Mouse (Mus musculus) left cerebral cortex, postnatal 4 days (tissue): Measurements from ENCODE around the gene Anpep. TPM values are rescaled to one million over a fixed set of nuclear protein-coding genes. Genes with fewer than 3 reads are reported as not detected.
"Not testable (repeated sequence)": the region's sequence is repeated elsewhere in the genome, so short reads cannot be mapped to it uniquely, and the experiment has no call there.

Source experiments
- DNase-seq: peaks from one replicate; pipeline ENCODE4 v3.0.0-alpha.2; 2022
- intact Hi-C: fragments of 180-260 bp; cut with DNase I; formaldehyde crosslinking; loops from one replicate; pipeline ENCODE4 v1.15.1; 2025
- total RNA-seq, 2 experiments: library from RNA; stranded (reverse); gene quantifications; 2 replicates each; pipeline ENCODE4 v1.2.3; 2021

Anpep gene
- total RNA-seq, 2 experiments from 2014 or later: 7.4 to 8.4 TPM

DNA sequence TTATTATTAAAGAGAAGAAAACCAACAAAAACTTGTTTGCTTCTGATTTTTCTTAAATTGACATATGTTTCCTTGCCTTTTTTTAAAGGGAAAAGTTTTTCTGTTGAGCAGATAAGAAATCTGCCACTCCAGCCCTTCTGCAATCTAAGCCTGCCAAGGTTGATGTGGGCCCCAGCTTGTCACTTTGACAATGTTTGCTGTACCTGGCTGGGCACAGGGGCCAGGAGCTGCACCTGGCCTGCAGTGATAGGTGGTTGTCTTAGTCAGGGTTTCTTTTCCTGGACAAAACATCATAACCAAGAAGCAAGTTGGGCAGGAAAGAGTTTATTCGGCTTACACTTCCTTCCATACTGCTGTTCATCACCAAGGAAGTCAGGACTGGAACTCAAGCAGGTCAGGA is 47.5 kb downstream of the Anpep start:
- intact Hi-C loops: no loop called here

DNA sequence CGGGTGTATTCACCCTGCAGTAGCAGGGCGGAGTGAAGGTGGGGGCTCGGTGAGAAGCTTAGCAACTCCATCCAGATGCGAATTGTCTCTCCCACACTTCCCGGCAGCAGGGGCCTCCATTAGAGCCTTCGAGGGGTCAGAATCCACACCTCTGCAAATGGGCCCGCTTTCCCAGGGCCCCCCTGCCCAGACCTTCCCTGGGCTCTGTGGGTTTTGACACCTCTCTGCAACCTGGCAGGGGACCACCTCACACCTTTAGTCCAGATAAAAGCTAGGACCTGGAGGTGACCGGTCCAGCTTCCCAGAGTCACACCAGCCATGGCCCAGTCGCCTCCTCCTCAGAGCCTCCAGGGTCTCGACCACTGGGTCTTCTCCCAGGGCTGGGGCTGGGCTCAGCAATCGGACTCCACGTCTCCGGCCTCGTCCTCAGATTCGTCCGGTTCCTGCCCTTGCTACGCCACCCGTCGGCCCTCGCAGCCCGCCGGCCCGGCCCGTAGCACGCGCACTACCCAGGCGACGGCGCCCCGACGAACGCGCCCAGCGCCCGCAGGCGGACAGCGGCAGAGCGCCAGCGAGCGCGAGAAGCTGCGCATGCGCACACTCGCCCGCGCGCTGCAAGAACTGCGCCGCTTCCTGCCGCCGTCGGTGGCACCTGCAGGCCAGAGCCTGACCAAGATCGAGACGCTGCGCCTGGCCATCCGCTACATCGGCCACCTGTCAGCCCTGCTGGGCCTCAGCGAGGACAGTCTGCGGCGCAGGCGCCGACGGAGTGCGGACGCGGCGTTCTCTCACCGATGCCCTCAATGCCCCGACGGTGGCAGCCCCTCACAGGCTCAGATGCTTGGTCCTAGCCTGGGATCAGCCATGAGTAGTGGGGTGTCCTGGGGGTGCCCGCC is 50.0 kb downstream of the Anpep start, which contains the start of gene Mesp2:
Mesp2 (plus strand) TSS at position 117 of the 896 bp plus-strand sequence.
- intact Hi-C loops: no loop called here
- peak; percentile 74 for DNase-seq

More for the DNA sequence above, 47.5 kb downstream of the Anpep start:
- no peak for DNase-seq

DNA sequence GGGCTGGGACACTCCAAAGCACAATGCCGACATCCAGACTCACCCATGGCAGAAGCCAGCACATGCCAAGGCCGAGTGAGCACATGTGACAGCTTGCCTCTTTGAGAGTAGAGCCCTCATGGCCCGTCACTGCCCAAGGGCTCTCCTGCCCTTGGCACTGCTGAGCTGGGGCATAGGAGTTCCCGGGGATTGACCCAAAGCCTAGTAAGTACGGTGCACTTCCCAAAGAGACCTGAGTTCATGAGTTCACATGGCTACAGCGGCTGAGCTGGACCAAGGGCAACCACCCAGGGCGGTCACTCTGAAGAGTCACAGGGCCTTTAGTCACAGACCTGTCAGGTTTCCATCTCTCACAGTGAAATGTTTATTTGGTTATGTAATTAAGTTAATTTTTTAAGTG is 52.3 kb downstream of the Anpep start:
- intact Hi-C loops: no loop called here

DNA sequence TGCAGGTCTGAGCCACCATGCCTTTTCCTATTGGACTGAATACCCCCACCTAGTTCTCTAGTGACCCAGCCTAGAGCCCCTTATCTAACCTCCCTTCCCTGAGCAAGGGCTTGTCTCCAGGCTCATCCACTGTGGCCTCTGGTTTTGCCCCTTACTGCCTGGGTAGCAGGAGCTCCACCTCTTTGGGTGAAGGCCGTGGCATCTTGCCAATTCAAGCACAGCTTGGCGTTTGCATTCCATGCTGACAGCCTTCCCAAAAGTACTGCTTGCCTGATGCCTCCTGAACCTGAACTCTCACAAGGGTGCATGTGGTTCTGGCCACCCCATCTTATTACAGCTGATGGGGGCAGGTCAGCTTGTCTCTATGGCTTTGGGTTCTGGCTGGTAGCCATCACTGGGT is 57.0 kb downstream of the Anpep start:
- peak; percentile 39 for DNase-seq
- intact Hi-C loops: no loop called here

More for the DNA sequence above, 52.3 kb downstream of the Anpep start:
- DNase-seq: no peak

DNA sequence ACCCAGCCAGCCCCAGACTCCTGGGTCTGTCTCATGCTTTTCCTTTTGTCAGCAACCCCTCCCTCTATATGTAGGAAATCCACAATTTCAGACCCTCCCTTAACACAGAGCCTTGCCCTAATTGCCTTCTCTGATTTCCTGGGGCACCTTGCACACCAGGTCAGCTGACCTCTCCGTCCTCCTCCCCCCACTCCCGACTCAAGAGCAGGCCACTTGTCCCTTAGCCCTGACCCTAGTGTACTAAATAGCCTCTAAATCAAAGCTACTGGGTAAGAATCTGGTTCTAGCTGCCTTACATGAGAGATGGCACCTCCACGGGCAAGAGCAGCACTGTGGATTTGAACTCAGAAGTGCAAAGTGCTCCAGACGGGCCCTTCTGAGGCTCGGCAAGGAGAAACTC is 58.8 kb downstream of the Anpep start:
- no peak for DNase-seq
- intact Hi-C loops: no loop called here

DNA sequence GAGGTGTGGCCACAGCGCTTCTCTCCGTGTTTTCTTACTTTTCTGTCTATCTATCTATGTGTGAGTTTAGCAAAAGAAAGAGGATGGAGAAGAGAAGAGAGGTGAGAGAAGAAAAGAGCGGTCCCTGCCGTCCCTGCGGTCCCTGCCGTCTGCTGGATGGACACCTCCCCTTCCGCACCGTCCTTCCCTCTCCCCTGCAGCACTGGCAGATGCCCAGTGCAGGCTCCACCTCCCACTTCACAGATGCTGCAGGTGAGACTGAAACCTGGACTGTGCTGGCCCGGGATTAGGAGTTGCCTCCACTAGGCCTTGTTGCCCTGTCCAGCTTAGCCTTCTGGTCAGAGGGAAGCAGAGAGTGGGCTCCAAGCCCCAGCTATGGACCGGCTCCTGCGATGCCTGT is 59.5 kb downstream of the Anpep start:
- no peak for DNase-seq
- intact Hi-C loops: no loop called here

DNA sequence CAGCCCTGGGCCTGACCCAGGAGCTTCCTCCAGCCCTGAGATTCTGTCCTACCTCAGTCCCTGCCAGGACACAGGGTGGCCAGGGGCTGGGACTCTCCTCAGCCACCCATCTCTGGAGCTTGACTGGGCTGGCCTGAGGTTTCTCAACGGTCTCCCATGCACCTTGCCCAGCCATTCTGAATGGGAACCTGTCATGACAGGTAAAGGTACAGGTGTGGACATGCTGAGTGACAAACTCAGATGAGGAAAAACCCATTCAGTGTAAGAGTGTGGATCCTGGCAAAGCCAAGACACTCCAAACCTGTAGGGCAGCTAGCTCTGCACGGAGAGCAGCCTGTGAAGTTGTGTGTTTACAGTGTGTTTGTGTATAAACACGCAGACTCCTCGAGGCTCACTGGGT is 60.5 kb downstream of the Anpep start:
- intact Hi-C loops: no loop called here
- no peak for DNase-seq

DNA sequence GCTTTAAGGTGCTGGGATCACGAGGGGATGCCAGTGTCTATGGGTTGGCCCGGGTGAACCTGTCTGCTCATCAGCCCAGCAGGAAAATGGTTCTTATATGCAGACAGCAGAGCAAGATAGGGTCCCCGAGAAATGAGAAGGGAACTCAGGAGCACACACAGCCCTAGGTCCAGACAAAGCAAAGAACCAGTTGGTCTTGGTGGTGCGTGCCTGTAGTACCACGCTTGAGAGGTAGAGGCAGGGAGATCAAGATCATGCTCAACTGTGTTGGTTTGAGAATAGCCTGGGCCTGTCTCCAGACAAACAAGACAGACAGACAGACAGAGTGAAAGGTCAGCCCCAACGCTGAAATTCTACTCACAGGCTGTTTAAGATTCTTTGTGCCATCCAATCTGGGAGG is 61.4 kb downstream of the Anpep start:
- DNase-seq: no peak
- intact Hi-C loops: loop anchor here (5.0 kb wide), 1 partner anchor 113 kb away; no protein-coding TSS in a partner anchor

DNA sequence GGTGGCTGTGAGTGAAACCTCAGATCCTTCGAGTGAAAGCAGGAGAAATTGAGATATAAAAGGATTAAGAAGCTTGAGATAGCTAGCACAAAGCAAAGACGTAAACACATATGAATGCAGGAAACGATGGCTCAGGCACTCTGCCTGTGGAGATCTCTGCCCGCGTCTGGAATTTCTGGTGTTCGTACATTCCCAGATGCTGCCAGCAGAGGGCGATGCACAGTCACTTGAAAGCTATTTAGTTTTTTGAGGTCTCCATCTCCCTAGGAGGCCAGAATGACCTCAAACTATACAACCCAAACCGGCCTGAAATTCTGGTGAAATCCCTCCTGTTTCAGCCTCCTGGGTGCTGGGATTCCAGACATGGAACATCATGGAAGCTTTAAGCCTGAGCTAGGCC is 61.8 kb downstream of the Anpep start:
- intact Hi-C loops: loop anchor here (5.0 kb wide), 1 partner anchor 113 kb away; no protein-coding TSS in a partner anchor
- peak; percentile 75 for DNase-seq

DNA sequence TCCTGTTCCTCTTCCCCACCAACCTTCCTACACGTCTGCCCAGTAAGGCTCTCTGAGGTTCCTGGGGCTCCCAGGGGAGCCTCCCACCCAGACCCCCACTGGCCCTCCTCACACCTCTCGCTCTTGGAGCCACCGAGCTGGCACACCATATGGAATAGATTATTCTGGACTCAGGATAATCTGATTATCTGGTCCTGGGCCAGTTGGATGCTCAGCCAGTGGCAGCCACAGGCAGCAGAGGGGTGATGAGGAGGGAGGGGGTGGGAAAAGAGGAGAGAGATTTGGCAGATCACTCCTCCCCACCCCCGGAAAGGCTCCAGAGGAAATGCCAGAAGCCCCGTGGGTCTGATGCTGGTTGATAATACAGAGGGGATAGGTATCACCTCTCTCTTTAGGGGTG is 62.3 kb downstream of the Anpep start:
- no peak for DNase-seq
- intact Hi-C loops: loop anchor here (5.0 kb wide), 1 partner anchor 114 kb away; no protein-coding TSS in a partner anchor

DNA sequence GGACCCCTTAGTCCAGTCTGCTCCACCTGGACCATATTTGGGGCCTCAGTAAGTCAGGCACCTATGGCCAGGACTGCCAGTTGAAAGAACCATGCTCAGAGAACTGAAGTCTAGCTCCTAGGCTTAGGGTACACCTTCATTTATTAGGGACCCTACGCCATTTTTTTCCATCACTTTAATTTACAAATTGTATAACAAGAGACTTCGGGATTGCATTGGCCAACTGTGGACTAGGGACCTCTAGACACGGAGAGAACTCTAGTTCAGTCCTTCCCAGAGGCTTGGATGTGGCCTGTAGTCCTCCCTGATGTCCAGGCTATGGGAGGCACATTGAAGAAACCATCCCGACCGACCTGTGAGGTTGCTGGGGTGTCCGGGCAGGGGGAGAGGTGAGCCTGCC is 67.2 kb downstream of the Anpep start, which contains the start of gene Mesp1:
Mesp1 (minus strand) TSS at position 101 of the 400 bp plus-strand sequence.
- intact Hi-C loops: no loop called here
- no peak for DNase-seq

DNA sequence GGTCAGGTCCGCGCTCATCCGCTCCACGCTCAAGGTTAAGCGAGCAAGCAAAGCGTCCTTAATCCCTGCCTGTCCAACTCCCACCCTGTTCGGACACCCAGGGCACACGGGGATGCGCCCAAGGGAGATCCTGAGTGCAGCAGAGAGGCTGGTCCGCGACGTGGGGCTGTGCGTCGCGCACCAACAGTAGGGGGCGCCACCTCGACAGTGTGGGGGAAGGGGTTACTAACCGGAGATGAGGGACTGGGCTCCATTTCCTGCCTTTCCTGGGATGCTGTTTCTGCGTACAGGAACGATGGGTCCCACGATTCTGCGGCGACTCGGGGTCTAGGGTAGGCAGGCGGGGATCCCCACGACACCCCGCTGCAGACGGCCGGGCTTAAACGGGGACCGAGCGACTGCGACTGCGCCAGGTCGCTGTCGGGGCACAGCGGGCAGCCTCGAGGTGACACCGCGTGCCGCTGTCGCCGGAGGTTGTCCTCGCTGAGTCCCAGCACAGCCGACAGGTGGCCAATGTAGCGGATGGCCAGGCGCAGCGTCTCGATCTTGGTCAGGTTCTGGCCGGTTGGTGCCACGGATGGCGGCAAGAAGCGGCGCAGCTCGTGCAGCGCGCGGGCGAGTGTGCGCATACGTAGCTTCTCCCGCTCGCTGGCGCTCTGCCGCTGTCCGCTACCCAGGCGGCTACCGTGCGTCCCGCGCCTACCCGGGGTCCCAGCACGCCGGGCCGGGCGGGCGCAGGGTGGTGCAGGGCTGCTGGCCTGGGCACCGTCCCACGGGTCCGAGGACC is 68.0 kb downstream of the Anpep start:
- DNase-seq: peak; percentile 40
- intact Hi-C loops: no loop called here

DNA sequence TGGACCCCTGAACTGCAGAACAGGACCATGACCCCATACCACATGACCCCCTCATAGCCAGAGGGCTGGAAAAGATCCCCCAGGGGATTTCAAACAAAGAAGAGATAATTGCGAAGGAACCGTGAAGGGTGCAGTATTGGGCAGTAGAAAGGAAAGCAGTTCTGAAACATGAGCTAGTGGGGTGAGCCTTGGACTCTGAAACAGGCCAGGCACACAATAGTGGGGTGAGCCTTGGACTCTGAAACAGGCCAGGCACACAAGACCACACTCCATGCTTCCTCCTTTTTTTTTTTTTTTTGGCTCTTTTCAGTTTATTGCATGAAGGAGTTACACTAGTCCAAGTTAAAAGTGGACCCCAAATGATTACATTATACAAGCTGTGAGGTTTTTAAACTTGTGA is 71.0 kb downstream of the Anpep start:
- intact Hi-C loops: not testable (repeated sequence)

DNA sequence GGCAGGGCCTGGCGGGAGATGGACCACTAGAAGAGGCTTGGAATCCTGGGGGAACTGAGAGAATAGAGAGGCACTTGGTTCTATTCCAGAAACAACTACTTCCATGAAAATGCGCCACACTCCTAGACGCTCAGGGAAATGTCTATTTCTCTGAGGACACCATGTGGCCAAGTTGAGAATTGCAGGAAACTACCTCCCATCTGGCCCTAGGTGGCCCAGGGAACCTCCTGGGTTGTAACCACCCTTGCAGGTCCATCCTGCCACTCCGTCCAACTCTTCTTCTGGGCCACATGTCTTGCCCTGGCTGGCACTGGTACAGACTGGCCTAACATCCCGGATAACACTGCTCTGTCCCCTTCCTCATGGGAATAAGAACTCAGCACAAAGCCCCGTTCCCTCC is 74.6 kb downstream of the Anpep start:
- intact Hi-C loops: no loop called here

More for the DNA sequence above, 71.0 kb downstream of the Anpep start:
- not testable (repeated sequence) for DNase-seq

DNA sequence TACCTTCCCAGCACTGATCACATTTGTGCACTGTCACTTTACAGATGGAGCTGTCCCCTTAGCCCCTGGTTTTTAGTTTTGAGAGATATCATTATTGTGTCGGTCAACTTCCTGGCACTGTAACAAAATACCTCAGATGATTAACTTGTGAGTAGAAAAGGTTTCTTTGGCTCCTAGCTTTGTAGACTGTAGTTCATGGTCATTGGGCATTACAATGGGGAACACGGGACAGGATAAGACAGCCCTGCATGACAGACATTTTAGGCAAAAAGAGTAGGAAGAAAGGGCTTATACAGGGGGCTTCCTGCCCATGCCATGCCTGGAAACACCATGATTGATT is 78.4 kb downstream of the Anpep start:
- no peak for DNase-seq
- intact Hi-C loops: loop anchor here (2.0 kb wide), 1 partner anchor 300 kb away; no protein-coding TSS in a partner anchor

More for the DNA sequence above, 74.6 kb downstream of the Anpep start:
- DNase-seq: peak; percentile 63

DNA sequence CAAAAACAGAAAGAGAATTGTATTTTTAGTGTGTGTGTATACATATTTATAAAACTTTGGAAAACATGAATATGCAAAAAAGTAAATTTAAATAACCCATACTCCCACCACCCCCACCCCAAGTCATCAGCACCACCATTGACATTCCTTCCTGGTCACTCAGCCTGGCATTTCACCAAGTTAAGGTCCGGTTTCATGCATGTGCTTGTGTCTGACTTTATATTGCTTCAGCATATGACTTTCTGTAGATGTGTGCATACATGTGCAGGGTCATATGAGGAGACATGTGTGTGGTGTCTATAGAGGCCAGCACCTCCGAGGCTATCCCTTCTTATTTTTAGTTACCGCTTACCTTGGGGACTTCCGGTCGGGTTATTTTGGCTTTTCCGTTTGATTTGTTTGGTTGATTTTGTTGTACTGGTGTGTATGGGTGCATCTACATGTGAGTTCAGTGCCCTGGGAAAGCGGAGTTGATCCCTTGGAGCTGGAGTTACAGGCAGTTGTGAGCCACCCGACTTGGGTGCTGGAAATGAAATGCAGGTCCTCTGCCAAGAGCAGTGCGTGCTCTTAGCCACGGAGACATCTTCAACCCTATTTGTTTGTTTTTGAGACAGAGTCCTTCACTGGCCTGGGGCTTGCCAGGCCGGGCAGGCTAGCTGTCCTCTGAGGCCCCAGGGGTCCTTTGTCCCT is 78.9 kb downstream of the Anpep start:
- DNase-seq: no peak
- intact Hi-C loops: loop anchor here (2.0 kb wide), 1 partner anchor 299 kb away; no protein-coding TSS in a partner anchor

DNA sequence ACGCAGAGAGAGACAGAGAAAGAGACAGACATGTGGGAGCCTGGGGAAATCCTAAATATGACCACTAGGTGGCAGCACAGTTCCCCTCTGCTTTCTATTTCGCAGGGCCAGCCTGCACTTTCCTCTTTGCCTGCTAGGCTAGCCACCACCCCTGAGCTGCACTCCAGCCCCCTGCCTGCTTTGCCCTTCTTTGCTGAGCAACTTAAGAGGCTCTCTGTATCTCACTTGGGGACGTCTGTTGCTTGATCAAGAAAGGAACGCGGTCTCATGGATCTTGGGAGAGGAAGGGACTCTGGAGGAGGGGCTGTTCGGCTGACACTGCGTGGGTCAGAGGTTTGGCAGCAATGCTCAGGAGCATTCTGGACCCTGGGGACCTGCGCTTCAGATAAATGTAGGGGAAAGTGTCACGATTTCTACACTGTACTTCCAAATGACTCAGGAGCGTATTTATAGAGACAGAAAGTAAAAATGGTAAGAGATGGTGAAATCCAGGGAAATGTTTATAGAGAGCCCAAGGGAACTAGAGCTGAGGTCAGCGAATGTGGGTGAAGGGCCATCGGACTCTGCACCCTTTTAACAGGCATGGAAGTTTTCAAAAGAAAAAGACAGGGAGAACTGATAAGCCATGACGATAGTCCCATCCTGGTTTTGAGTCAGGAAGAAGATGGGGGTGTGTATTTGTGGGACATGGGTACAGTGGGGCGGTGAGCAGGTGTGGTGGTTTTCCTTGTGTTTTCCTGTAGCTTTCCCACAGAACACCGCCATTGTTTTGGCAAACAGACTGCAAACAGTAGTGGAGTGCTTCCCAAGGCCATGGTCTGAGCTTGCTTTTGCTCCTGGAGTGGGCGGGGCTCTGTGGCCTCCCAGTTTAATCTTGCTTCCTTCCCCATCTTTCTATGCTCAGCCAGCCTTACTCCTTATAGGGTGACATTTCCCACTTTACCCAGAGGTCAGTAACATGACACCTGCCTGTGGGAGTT is 79.9 kb downstream of the Anpep start:
- intact Hi-C loops: no loop called here
- peak; percentile 72 for DNase-seq
